Mouse (Mus musculus): Measurements from ENCODE around the gene Scube1. TPM values are rescaled to one million over a fixed set of nuclear protein-coding genes. Genes with fewer than 3 reads are reported as not detected.

The Scube1 gene
- total RNA-seq, 2 experiments from 2014 or later = 20.4 to 20.9 TPM

- no peak for DNase-seq (ENCODE audit: low spot score in 2 of 2)
- TF ChIP-seq CTCF (conservative IDR thresholded peaks at IDR 0.05) = no peak
- Histone ChIP-seq H3K4me3 (no peak overlapping the region), H3K27ac (no peak overlapping the region)
Observed at GRCm38 (mm10) chr15:83560941-83561477, 163.8 kb downstream of the Scube1 start.

- peak overlapping the region; percentile 89 for H3K27ac ChIP-seq
- H3K4me3 ChIP-seq = peak overlapping the region; percentile 80
- 0 out of 2 replicates have a peak, but pooled peaks have one; percentile 3 for TF ChIP-seq CTCF (conservative IDR thresholded peaks at IDR 0.05)
- DNase-seq (ENCODE audit: low spot score in 2 of 2) = peak; percentile 85
Observed at GRCm38 (mm10) chr15:83555161-83555974, 169.5 kb downstream of the Scube1 start.

Other genes starting within 250 kb of the Scube1 start
- 10 to 100 TPM; 34.5 to 36.6 TPM for gene Ttll1, start 214.1 kb downstream of the Scube1 start, total RNA-seq (2021)
- gene Bik, start 198.2 kb downstream of the Scube1 start, total RNA-seq (2021) = not detected
- gene Tspo, start 161.4 kb downstream of the Scube1 start, total RNA-seq (2021) = 1 to 10 TPM; 5.4 to 6.1 TPM
- 10 to 100 TPM; 24.2 to 28.7 TPM for gene Mcat, start 161.2 kb downstream of the Scube1 start, total RNA-seq (2021)
- 10 to 100 TPM; 10.3 to 11.2 TPM for gene Ttll12, start 129.9 kb downstream of the Scube1 start, total RNA-seq (2021)
- 100 to 1,000 TPM; 164 to 170 TPM for gene Mpped1, start 54.4 kb upstream of the Scube1 start, total RNA-seq (2021)